Mouse (Mus musculus) heart, adult 2 months (tissue): ENCODE data around the gene Hoxa6. TPM values are rescaled to one million over a fixed set of nuclear protein-coding genes. Genes with fewer than 3 reads are reported as not detected.

ENCODE experiments used
- DNase-seq, 2 experiments: peaks; one replicate each; pipeline ENCODE4 v3.0.0; 2021
- H3K27ac ChIP-seq: fragments of 200-600 bp; 2 replicates; pipeline ENCODE4 v1.8.1; 2022
- H3K27me3 ChIP-seq: fragments of 200-500 bp; 2 replicates; pipeline ENCODE4 v1.6.1; 2012; ENCODE audit warnings: mild to moderate bottlenecking, low read length, inconsistent platforms, mixed read lengths; ENCODE audit not compliant: control insufficient read depth, insufficient read depth
- H3K36me3 ChIP-seq: fragments of 200-500 bp; 2 replicates; pipeline ENCODE4 v1.6.1; 2012; ENCODE audit warnings: low read length, inconsistent platforms; ENCODE audit not compliant: control insufficient read depth, insufficient read depth
- H3K4me1 ChIP-seq: fragments of 200-500 bp; 2 replicates; pipeline ENCODE4 v1.6.1; 2011; ENCODE audit warnings: low read length; ENCODE audit not compliant: control insufficient read depth, insufficient read depth
- H3K4me3 ChIP-seq: fragments of 200-600 bp; 2 replicates; pipeline ENCODE4 v1.8.1; 2022
- H3K79me2 ChIP-seq: fragments of 200-500 bp; replicated peaks from 2 replicates; pipeline ENCODE4 v1.6.1; 2012; ENCODE audit warnings: mild to moderate bottlenecking, inconsistent platforms, low read length, moderate library complexity, mixed read lengths; ENCODE audit not compliant: control insufficient read depth, insufficient read depth
- H3K9ac ChIP-seq: fragments of 200-500 bp; 2 replicates; pipeline ENCODE4 v1.6.1; 2012; ENCODE audit warnings: low read depth, mild to moderate bottlenecking, control low read depth, inconsistent platforms, low read length, mixed read lengths
- CTCF ChIP-seq: fragments of 200-600 bp; IDR thresholded peaks from 2 replicates; pipeline ENCODE4 v1.8.1; 2022; ENCODE audit warnings: antibody characterized with exemption, mild to moderate bottlenecking, moderate library complexity
- EP300 ChIP-seq: fragments of 200-500 bp; IDR thresholded peaks from 2 replicates; pipeline ENCODE4 v1.6.1; 2011; ENCODE audit warnings: low read depth, low read length, control low read depth; ENCODE audit not compliant: insufficient read depth
- POLR2A ChIP-seq: fragments of 200-500 bp; IDR thresholded peaks from 2 replicates; pipeline ENCODE4 v1.6.1; 2011; ENCODE audit warnings: mild to moderate bottlenecking, low read depth, low read length, control low read depth; ENCODE audit not compliant: insufficient read depth
- WGBS: fragments of 180-500 bp; shearing (Covaris S2); methylation state at CpG from one replicate; pipeline ENCODE4 v1.1.7; 2018; 5-methylcytosine and 5-hydroxymethylcytosine counted together
- intact Hi-C: fragments of 180-260 bp; cut with DNase I; formaldehyde crosslinking; loops from one replicate; pipeline ENCODE4 v1.15.1; 2025
- polyA plus RNA-seq: library from polyadenylated mRNA; depleted of rRNA; stranded (reverse); fragments of >200 nt; gene quantifications from 2 replicates; pipeline ENCODE4 v1.2.3, GENCODE M21; 2012
- total RNA-seq, 2 experiments: library from RNA; stranded (reverse); gene quantifications; 2 replicates each; pipeline ENCODE4 v1.2.3; 2021

The Hoxa6 gene
- total and polyA plus RNA-seq, 3 experiments = not detected

DNA sequence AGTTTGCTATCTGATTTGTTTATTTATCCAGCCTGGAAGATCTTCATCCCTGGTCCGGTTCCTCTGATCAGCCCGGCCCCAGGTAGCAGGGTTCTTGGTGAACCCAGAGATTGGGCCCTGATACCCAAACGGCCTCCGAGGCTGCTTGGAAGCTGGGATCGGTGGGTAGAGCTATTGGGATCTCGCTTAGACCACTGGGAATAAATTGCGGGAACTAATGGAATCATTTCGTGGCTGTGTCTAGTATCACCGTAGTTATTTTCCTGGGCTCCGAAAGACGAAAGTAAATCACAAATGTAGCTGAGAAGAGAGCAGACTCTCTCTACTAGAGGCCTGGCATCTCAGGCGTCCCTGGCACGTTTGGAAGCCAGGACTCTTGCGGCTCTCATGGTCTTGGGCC, 3.3 kb downstream of the Hoxa6 start:
- H3K4me1 ChIP-seq = no peaks in the 10 kb centered on the region
- no peak overlapping the region for H3K27ac ChIP-seq
- peaks cover 44% of the 10 kb centered on the region for H3K27me3 ChIP-seq
- WGBS = 18% methylated on average over 14 of the region's 14 CpGs
- no peak overlapping the region for H3K9ac ChIP-seq
- DNase-seq = no peak
- no peak for TF ChIP-seq CTCF
- no peak for TF ChIP-seq POLR2A
- no peak for TF ChIP-seq EP300
- H3K79me2 ChIP-seq = no peaks in the 10 kb centered on the region
- no peaks in the 10 kb centered on the region for H3K36me3 ChIP-seq
- H3K4me3 ChIP-seq = no peak overlapping the region
- intact Hi-C loops = no loop called here

DNA sequence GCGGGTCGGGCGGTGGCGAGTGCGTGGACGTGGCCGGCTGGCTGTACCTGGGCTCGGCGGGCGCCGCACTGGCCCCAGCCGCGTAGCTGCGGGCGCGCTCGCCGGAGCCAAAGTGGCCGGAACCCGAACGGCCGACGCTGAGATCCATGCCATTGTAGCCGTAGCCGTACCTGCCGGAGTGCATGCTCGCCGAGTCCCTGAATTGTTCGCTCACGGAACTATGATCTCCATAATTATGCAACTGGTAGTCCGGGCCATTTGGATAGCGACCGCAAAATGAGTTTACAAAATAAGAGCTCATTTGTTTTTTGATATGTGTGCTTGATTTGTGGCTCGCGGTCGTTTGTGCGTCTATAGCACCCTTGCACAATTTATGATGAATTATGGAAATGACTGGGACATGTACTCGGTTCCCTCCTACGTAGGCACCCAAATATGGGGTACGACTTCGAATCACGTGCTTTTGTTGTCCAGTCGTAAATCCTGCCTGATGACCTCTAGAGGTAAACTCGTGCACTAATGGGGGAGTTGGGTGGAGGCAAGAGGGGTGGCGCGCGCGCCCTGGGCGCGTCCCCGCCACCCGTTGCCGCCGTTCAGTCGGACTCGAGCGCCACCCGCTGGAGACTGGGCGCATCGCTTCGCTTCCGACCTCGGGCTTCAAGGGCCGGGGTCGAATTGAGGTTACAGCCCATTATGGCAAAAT, 4.3 kb downstream of the Hoxa6 start, which contains the start of gene Hoxa5:
Gene Hoxa5 (minus strand): TSS at position 538 of the 703 bp plus-strand sequence.
- Histone ChIP-seq H3K9ac (peak within 1 kb of the TSS; percentile 63), H3K79me2 (no peaks in the 10 kb centered on the region), H3K27me3 (peaks cover 40% of the 10 kb centered on the region), H3K4me3 (peak within 1 kb of the TSS; percentile 53), H3K4me1 (no peaks in the 10 kb centered on the region), H3K27ac (peak within 1 kb of the TSS; percentile 56), H3K36me3 (no peaks in the 10 kb centered on the region)
- 6% methylated on average over 65 of the region's 65 CpGs for WGBS
- intact Hi-C loops = no loop called here
- peak; percentile 63 to 73 for DNase-seq
- TF ChIP-seq CTCF (peak; percentile 80), EP300 (no peak), POLR2A (peak; percentile 50; the same call in 1 of the 2 replicates)

DNA sequence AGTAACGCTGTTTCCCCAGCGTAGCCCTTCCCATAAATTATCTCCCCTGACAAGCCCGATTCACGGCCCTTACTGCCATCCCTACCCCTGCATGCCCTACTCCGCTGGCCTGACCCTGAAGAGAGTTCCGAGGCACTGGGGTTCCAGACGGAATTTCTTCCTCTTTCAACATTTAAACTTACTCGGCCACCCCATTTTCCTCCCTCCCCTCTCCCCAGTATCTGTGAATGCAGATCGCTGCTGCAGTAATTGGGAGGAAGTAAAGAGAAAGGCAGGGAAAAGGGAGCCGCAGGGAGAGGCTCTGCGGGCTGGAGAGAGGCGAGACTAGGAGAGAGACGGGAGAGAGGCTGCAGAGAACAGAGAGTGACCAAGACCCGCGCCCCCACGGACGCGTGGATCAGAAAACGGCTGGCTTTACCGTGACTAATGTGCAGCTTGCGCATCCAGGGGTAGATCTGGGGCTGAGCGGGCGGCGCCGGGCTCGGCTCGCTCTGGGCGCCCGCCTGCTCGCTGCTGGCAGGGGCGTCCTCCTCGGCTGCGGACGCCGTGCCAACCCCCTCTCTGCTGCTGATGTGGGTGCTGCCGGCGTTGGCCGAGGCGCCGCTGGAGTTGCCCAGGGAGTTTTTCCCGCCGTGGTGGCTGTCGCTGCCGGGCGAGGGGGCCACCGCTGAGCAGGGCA, 5.0 kb downstream of the Hoxa6 start:
- Histone ChIP-seq H3K4me1 (no peaks in the 10 kb centered on the region), H3K27me3 (peaks cover 35% of the 10 kb centered on the region), H3K36me3 (no peaks in the 10 kb centered on the region), H3K4me3 (peak overlapping the region; percentile 53), H3K27ac (peak overlapping the region; percentile 56), H3K79me2 (no peaks in the 10 kb centered on the region), H3K9ac (peak overlapping the region; percentile 63)
- no peak for TF ChIP-seq EP300
- TF ChIP-seq POLR2A = no peak
- TF ChIP-seq CTCF = no peak
- intact Hi-C loops = no loop called here
- peak; percentile 19 to 46 for DNase-seq
- 7% methylated on average over 46 of the region's 46 CpGs for WGBS

DNA sequence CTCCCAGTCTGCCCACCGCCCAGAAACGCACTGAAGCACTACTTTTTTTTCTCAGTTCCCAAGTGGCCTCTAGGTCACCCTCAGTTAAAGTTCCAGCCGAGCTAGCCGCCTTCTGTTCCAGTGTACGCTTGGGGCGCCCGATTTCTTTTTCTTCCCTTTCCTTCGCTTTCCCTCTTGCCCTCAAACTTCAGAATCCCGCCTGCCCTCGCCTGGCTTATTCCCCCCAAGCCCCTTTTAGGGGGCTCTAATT, 5.5 kb downstream of the Hoxa6 start:
- WGBS = 6% methylated on average over 10 of the region's 10 CpGs
- TF ChIP-seq CTCF (no peak), EP300 (no peak), POLR2A (no peak)
- no peak for DNase-seq
- H3K4me1 ChIP-seq = no peaks in the 10 kb centered on the region
- peak overlapping the region; percentile 53 for H3K4me3 ChIP-seq
- peaks cover 31% of the 10 kb centered on the region for H3K27me3 ChIP-seq
- no peaks in the 10 kb centered on the region for H3K36me3 ChIP-seq
- H3K9ac ChIP-seq = peak overlapping the region; percentile 63
- no peaks in the 10 kb centered on the region for H3K79me2 ChIP-seq
- intact Hi-C loops = no loop called here
- peak overlapping the region; percentile 56; the same call in 1 of the 2 replicates for H3K27ac ChIP-seq

DNA sequence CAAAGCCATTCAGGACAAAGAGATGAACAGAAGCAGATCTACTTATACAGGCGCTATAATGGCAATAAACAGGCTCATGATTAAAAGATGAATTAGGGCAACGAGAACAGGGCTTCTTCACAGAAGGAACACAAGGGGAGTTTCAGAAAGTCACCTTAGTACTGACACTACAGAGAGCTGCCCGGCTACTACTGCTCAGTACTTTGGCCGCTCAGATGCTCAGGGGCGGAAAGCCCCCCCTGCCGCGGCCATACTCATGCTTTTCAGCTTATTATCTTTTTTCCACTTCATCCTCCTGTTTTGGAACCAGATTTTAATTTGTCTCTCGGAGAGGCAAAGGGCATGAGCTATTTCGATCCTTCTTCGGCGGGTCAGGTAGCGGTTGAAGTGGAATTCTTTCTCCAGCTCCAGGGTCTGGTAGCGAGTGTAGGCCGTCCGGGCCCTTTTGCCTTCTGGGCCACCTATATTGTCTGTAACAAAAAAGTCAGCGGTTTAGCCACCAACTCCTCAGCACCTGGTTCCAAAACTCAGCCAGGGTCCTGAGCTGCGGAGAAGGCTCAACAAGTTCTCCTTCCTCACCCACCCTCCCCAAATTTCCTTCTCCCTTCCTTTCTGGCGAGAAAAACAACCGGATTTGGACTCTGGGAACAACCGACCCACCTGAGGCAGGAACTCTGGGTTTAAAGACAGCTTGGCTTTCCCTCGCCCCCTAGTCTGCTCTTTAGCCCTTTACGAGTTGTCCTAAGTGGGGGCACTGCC, 6.0 kb downstream of the Hoxa6 start:
- Histone ChIP-seq H3K4me3 (peak overlapping the region; percentile 53), H3K27me3 (peaks cover 32% of the 10 kb centered on the region), H3K9ac (no peak overlapping the region), H3K36me3 (no peaks in the 10 kb centered on the region), H3K4me1 (no peaks in the 10 kb centered on the region), H3K27ac (no peak overlapping the region; the same call in 1 of the 2 replicates), H3K79me2 (no peaks in the 10 kb centered on the region)
- TF ChIP-seq EP300 = no peak
- TF ChIP-seq CTCF = no peak
- TF ChIP-seq POLR2A = no peak
- 18% methylated on average over 22 of the region's 22 CpGs for WGBS
- intact Hi-C loops = no loop called here
- no peak for DNase-seq
